Mouse (Mus musculus) lung, postnatal 4 days (tissue): ENCODE results near the gene Upp1.

ENCODE experiments used
- DNase-seq, 2 experiments: peaks; one replicate each; pipeline ENCODE4 v3.0.0; 2021

Gene Upp1

GRCm38 (mm10) chr11:9167331-9167730, 49.4 kb downstream of the Upp1 start:
- no peak for DNase-seq

- DNase-seq = no peak
Observed at GRCm38 (mm10) chr11:9181477-9181876, 63.6 kb downstream of the Upp1 start.
